Mouse (Mus musculus) stomach, postnatal 0 days (tissue): ENCODE results near the gene Entpd2.

Source experiments
- CTCF ChIP-seq: IDR thresholded peaks from 2 replicates; pipeline ENCODE4 v1.5.1; 2016; ENCODE audit warnings: antibody characterized with exemption, low read depth, mild to moderate bottlenecking, moderate library complexity
- EP300 ChIP-seq: optimal IDR thresholded peaks from 2 replicates; pipeline ENCODE3; 2016; ENCODE audit warnings: antibody characterized with exemption

- no peak for TF ChIP-seq CTCF
- no peak for TF ChIP-seq EP300
These were observed 47.0 kb downstream of the Entpd2 start for GRCm38 (mm10) chr2:25442682-25443081.
